Mouse (Mus musculus) inflammation-experienced regulatory T-cells, adult 6 months (primary cell): ENCODE data around the gene Maml3. TPM values are rescaled to one million over a fixed set of nuclear protein-coding genes. Genes with fewer than 3 reads are reported as not detected.
A peak's percentile ranks its signal among the peaks of the same experiment; 100 is the strongest.

Experiments
- ATAC-seq: one replicate; pipeline ENCODE4 v1.8.0; 2017
- polyA plus RNA-seq, 3 experiments: library from polyadenylated mRNA; unstranded; fragments of 100-300 nt; shearing (Covaris generic); gene quantifications; one replicate each; pipeline ENCODE4 v1.2.1; 2017

Maml3 gene
- polyA plus RNA-seq, 3 experiments from 2014 or later: 0.68 to 2.2 TPM; not detected in 1

DNA sequence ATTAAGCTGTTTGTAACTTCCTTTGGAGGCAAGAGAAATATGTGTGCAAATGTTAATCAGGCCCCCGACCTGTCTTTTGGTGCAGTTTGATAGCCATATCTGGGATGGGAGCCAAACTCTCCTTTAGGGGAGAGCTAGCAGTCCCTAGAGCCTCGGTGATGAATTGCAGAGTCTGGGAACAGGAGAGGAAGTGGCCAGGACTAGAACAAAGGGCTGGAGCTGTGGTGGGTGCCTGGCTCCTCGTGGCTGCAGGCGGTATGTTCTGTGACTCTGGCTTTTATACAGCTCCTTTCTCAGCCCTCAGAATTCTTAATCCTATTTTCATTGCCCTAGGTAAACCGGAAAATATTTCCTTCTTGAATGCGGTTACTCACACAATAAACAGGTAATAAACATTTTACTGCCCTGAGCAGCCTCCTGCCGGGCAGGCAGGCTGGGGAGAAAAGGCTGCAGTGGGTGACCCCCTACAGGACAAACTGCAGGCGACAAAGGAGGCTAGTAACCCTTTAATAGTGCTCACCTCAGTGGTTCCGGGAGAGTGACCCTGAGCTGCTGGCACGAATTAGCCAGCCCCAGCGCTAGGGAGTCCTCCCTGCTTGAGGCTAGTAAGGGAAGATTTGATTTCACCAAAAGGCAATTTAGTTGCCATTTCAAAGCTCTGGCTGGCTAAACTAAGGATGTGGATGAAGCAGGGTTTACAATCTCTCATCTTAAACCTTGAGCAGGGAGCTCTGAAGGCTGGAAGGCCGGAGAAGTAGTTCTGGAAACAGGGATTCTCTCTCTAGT, 365.6 kb downstream of the Maml3 start:
- ATAC-seq: no peak

DNA sequence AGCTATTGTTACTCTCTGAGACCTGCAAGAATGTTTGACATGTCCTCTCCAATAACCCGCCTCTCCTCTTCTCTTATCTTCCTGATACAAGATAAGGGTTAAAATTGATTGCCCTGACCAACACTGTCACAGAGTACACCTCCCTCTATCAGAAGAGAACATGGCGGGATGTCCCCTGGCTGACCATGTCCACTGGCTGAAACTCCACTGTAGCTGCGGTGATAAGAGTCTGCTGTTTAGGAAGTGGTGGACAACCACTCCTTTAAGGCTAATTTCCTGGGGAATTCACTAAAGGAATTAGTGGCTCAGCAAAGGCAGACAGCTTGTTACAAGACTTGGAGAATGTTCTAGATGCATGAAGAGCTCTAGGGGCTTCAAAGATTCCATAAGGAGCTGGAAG, 371.2 kb downstream of the Maml3 start:
- ATAC-seq: no peak

DNA sequence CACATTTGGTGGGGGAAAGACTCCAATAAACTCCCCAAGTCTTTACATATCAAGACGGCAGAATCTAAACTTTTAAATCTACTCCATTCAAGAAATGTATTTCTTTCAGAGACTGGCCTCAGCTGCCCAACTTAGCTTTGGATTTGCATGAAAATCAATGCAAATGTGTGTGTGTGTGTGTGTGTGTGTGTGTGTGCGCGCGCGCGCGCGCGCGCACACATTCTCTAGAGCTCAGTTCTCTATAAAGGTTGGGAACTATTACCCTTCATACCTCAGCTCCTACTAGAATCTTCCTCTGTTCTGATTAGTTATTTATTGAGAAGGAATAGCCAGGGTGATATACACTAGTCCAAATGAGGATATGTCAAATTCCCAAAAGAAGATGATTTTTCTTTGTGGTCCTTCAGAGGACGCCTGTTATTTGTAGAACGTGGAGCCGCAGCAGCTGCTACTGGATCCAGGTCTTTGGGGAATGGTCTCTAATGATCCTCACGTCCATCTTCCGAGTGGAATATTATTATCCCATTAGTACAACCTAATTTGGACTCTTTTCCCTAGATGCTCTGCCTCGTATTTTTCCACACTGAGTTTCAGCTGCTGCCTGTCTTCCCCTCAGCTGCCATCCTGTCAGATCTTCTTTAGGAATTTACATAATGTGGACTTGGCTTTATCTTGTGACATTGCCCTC, 372.8 kb downstream of the Maml3 start:
- ATAC-seq: no peak

DNA sequence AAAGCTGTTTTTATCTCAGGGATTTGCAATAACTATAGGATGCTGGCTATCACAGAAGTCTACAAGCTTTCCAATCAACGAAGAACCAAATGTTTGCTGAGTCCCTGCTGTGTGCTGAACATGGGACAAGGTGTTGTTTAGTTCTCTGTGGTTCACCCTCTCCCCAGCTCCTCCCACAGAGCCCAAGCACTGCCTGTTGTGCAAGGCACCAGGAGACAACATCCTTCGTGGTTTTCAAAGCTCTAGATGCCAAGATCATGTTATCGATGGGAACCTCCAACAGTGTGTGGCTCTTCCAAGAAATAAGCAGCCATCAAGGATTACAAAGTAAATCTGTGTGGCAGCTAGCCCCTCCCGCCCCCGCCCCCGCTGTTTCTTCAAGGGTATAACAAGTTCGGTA, 374.2 kb downstream of the Maml3 start:
- ATAC-seq: no peak

DNA sequence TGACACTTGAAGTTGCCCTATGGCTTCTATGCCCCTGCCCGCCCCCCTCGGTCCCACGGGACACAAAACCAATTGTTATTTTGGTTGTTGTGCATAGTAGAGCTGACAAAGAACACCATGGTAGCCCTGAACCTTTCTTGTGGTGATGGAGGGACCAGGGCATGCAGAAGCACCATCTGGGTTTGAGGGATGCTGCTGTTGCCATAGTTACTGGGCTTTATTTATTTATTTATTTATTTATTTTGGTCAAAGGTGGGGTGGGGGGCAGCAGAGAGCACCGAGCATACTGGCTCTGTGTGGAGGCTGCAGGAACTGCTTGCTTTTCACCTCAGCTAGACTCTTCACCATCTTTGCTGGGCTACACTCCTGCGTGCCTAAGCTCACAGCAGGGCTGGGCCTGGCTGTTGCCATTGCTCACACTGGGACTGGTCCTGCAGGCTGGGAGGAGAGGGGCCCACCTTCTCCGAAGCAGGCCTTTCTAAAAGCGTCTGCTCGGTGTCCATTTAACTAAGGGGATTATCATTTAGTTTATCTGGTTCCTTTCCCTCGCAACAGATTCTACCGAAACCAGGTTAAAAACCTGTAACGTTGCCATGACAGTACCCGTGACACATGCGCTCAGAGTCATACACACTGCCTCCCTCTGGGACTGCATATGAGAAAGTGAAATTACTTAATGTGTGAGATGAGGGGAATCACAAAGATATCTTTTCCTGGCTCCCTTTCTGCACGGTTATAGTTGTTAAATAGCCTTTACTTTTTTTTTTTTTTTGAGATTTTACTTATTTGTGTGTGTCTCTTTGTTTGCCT, 375.6 kb downstream of the Maml3 start:
- ATAC-seq: no peak

DNA sequence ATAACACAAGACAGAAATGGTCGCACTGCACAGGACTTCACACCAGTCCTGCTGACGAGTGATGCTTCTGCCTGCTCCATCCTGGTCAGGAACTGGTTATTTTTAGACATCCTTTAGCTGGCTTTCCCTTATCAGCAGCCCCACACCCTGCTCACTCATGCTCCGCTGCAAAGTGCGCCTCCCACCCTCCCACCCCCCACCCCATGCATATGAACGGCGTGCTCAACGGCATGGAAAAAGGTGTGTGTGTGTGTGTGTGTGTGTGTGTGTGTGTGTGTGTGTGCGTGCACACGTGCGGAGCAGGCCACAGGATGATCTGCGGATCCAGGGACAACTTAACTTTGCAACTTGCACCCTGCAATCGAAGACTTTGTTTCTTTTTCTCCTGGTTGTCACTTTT, 376.4 kb downstream of the Maml3 start:
- no peak for ATAC-seq

DNA sequence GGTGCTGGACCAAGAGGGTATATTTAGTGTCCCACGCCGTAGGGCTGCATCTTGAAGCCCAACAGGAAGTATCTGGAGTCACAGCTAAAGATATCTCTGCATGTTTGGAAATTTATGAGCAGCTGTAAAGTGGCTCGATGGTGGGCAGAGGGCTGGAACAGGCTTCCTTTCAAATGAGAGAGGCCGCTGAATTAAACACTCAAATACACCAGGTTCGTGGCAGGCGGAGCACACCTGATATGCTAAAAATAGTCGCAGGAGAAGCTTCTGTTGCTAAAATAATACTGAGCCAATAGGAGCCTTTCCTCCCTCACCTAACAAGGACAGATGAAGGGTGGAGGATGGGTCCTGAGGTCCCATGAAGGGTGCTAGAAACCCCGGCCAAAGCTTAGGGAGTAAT, 376.9 kb downstream of the Maml3 start:
- ATAC-seq: no peak

DNA sequence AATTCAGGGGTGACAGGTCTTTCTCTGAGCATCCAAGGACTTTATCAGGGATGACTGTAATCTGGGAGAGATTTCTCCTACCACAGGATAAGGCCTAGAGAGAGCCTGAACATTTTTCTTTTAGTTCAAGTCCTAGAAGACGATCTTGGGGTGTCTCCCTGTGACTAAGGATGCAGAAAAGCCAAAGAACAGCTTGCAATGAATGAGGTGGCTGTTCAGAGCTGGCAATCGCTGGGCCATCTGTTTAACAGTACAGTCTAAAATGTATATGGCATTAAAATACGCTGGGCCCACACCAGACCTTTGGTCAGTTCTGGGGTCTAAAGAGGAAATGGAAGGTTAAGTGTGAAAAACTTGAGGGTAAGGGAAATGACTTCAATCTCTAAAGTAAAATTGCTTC, 377.4 kb downstream of the Maml3 start:
- no peak for ATAC-seq

DNA sequence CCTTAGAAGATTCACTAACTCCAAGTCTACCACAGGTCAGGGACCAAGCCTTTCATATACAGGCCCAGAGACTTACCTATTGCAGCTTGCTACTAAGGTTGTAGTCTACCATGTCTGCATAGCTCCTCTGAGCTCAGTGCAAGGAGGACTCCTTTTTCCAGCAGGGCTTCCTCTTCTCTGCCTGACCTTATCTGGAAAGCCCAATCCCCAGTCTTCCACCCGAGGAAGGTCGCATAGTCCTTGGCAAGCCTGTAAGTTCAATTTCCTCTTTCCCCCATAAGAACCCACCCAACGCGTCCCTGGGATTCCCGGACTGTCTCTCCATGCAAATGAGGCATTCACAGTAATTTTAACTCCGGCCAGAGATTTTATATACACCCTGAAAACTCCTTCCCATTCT, 378.6 kb downstream of the Maml3 start:
- no peak for ATAC-seq

DNA sequence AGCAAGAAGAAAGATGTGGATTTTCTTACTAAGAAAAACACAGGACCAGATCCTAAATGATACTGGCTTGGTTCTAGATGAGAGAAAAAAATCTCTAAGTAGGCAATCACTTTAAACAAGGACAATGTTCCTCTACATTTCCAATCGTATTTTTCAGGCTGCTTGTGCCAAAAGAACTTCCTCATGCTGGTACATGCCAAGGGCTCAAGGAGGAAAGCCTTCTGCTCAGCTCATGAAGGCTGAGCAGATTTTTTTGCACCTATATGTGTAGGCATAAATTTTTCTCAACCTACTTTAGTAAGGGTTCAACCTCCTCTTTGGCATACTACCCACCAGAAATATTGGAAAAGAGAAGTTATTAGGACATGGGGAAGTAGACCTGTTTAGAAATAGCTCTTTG, 384.9 kb downstream of the Maml3 start:
- no peak for ATAC-seq

DNA sequence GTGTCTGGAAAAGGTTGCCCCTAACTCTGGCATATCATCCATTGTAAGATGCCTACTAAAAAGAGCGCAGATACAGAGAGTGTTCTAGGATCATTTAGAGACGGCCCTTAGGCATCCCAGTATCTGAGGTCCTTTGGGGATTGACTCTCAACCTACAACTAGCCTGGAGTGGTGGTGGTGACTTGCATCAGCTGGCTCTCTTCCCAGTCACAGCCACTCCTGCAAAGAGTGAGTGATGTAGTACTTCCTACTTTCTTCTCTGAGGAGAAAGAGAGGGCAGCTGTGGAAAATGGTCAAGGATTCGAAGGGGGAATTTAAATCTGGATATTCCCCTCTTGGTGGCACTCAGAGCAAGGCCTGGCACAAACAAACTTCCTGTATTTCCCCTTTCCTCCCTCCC, 385.5 kb downstream of the Maml3 start:
- no peak for ATAC-seq

DNA sequence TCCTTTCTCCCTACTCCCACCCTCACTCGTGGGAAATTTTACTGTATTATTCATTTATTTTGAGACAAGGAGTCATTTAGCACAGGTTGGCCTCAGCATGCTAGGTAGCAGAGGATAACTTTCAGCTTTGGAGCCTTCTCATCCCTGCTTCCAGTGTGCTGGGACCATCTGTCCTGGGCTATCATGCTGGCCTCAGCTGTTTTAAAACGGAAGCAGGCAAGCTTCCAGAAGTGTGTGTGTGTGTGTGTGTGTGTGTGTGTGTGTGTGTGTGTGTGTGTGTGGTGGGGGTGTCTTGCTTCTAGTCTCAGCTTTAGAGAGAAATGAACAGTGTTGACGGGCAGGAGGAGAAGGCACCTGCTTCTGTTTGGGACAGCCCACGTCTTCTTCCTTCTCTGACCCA, 387.0 kb downstream of the Maml3 start:
- ATAC-seq: no peak

DNA sequence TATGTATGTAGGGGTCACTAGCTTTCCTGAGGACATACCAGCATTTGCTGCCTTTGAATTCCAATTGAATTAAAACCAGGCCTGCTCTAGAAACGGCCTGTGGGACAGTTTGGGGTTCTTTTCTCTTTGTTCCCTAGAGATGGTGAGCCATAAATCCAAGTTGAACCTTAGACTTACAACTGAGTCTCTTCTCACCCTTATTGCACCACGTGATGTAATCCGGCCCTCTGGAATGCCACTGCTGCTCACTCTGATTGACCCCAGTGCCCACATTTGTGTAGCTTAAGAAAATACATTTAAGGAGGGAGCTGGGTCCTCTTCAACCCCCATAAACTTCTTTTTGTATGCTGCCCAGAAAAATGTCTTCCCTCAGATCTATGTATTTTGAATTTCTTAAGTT, 387.4 kb downstream of the Maml3 start:
- no peak for ATAC-seq

DNA sequence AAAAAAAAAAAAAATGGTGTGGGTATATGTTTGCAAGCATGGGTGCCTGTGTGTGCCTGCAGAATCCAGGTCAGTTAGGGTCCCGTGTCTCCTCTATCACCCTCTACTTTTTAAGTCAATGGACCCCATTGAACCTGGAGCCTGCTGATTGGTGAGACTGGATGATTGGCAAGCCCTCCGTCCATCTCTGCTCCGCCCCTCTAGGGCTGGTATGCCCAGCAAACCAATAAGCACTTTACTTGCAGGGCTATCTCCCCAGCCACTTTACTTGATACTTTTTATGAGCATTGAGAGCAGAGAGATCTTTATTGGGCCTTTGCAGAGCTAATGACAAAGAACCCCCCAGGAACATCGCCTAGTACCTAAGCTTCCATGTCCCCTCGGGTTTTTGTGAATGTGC, 390.4 kb downstream of the Maml3 start:
- no peak for ATAC-seq

DNA sequence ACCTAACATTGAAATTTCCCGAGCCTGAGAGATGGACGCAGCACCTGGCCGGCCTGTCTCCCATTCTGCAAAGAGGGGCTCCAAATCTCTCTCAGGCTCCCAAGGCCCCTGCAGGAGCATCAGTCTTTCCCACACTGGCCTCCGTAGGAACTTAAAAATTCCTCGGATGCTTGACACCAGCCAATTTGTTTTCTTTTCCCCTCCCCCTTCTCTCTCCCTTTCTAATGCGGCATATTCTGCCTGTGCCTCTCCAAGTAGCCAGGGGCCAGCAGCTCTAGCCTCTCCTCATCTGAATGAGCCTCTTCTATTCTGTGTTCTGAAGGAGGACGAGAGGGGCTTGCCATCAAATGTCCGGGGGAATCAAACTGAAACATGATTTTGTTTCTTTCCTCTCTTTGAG, 391.6 kb downstream of the Maml3 start:
- ATAC-seq: no peak

DNA sequence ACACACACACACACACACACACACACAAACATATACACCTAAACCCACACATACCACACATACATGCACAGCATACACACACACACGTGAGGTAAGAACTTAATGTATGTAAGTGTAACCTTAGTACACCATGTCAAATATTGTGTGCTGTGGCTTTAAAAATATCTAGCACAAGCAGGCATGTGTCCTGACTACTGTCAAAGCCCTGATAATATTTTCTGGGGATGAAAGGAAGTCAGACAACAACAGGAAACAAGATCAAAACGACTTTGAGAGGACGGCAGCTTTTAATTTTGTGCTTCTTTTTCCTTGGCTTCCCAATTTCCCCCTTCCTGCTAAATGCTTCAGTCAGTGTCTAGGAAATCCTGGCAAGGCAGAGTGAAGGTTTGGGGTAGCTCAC, 392.5 kb downstream of the Maml3 start:
- ATAC-seq: no peak

DNA sequence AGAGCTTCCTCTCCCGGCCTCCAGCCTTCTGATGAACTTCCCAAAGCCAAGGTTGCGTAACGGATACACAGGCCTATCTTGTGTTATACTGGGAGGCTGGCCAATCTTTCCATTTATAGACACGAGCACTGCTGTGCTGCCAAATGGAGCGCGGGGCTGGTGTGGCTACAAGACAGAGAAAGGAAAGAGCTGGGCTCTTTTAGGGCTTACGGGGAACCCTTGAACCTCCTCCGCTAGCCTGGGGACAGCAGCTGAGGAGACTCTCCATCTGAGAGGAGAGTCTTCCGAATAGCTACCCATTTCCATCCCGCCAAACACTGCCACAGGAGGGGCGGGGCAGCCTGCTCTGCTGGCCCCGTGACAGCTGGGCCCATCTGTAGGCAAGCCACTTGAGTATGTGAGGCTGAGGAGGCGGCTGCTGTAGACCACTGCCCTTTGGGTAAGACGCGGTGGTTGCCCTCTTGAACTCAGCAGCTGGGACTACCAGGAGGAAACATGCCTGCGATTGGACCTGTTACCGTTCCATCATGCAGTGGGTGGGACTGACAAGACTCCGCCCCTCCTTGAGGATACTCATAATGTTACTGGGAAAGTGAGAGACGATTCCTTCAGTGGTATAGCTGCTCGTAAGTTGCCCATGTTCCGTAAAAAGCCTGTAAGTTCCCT, 396.0 kb downstream of the Maml3 start:
- no peak for ATAC-seq

DNA sequence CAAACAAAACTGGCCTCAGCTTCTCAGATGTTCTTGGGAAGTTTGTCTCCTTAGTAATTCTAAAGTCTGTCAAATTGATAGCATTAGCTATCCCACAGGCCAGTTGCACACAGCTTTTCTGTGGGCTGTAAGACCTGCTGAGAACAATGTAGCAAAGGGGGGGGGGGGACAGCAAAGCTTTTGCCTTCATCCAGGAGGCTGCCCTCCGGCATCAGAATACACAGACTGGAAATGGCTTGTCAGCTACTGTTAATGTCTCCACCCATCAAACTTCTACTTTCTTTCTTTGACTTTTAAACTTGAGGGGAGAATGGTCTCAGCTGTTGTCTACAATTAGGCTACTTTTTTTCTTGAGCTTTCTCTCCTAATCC, 396.5 kb downstream of the Maml3 start:
- ATAC-seq: no peak

DNA sequence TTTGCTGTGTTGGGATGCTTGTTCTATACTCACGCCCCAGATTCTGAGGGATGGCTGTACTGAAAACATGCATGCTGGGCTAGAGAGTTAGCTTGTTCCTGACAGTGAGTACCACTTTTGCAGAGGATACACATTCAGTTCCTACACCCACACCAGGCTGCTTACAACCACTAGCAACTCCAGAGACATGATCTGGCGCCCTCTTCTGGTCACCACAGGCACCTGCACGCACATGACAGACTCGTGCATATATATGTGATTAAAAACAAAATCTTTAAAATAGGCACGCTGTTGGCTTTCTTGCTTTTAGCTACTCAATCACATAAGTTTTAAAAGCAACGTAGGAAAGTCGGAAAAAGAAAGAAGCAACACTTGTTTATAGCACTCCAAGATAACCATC, 399.7 kb downstream of the Maml3 start:
- ATAC-seq: no peak

DNA sequence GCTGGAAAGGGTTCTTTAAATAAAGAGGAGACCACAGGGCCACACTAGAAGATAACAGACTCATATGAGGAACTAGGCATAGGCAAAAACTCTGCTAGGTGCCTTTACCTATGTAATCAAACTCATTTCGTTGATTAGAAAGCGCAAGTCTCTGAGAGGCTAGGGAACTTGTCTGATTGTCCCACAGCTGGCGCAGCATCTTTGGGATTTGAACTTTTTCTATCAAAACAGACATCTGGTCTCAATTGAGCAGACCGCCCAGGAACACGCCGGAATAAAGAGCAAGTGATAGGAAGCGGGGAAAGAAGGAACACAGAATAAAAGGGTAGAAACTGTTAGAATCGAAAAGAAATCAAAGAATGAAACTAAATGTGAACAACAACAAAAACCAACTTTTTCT, 401.4 kb downstream of the Maml3 start:
- ATAC-seq: no peak

DNA sequence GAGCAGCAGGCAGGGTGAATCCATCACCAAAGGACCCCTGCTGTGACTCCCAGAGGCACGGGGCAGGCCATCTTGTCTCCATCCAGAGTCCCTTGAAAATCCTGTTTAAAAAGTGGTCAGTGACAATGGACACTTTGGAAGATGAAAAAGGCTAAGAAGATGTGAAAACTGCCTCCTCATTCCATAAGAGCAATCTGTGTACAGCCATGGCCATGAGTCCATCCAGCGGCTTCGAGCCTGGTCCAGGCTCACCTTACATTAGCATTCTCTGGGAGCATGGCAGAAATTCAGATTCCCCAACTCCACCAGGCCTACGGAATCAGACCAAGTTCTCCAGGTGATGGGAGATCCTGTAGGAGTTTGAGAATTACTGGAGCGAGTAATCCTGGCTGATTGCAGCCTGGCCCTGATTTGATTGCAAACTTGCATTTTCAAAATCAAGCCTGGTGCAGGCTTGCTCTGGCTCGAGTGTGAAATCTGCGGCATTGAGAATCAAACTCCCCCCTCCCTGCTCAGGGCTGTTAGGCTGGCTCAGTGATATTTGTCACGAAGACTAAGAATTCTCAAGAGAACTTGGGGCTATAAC, 402.1 kb downstream of the Maml3 start:
- ATAC-seq: no peak

DNA sequence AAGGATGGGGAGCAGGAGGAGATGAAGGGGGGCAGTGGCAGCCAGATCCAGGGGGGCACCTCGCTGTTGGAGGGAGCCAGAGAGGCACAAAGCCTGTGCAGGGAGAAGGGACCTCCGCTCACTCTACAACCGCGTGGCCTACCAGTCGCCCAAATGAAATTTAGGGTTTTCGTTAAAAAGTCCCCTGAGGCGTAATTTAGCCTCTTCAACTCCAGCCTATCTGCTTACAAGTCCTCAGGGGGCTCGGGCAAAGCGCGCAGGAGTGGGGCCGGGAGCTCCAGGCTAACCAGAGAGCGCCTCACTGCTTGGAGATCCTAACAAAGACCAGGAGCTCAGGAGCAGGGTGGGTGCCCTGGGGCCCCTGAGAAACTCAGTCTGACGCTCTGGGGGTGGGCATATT, 402.9 kb downstream of the Maml3 start:
- ATAC-seq: no peak

DNA sequence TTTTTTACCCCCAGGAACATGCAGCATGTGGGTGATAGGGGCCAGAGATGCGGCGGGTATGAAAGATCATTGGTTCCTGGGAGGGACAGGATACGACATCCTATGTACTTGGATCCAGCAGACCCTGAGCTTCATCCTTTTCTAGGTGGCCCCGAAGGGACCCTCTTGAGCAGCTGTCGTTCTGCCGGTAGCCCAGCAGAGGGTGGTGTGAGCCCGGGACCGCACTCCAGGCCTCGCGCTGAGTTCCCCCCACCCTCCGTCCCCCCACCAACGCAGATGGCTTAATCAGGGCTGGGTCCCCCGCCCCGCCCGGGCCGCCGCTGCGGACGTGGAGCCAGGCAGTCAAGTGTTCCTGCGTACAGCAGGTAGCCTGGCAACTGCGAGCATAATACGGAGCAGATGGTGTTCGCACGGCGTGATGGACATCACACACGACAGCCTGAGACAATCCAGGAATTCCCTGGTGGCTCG, 403.6 kb downstream of the Maml3 start:
- ATAC-seq: peak; percentile 86
